In the genomic region with DNA sequence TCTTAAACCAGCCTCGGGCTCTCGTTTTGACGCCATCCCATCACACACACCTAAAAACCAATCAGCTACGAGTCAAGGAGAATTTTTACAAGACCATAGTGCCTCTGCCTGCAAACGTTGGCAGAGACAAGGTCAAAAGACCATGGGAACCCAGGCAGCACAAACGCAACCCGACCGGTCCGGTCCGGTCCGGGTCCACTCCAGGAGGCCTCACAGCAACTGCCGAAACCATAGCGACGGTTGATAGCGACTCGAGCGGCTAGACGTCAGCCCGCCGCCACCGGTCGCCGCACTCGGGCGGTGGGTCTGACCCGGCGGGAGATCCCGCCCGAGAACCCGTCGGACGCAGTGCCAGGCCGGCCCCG, we compare ENCODE assay signal across 7 mouse cellular contexts. TPM values are rescaled to one million over a fixed set of nuclear protein-coding genes. Genes with fewer than 3 reads are reported as not detected.
DNase-seq lines count a peak whose midpoint lies in the region; ATAC-seq and TF ChIP-seq lines count a peak whose summit lies in the region.

Gene BC049715 (plus strand): TSS at position 111 of the 365 bp plus-strand sequence.

- no peak for TF ChIP-seq CTCF in thymus, adult 2 months (IDR thresholded peaks at IDR 0.05; ENCODE audit: borderline replicate concordance, control insufficient read depth, extremely low read depth, insufficient read depth, low read length, poor library complexity)

- no peak; the same call in 1 of the 2 replicates for ATAC-seq in forebrain, embryonic 12.5 days (ENCODE audit: low FRiP score)
- no peak; the same call in 1 of the 2 replicates for ATAC-seq in liver, embryonic 11.5 days (replicated peaks; ENCODE audit: low FRiP score)
- 0 out of 2 replicates have a peak, but pooled peaks have one; percentile 5 for ATAC-seq in stomach, embryonic 15.5 days (ENCODE audit: insufficient read depth, low FRiP score, low read depth)

- H3K27me3 ChIP-seq in thymus, adult 2 months (ENCODE audit: control insufficient read depth, insufficient read depth, low read length), result no peaks in the 10 kb centered on the region
- H3K27me3 ChIP-seq in forebrain, embryonic 12.5 days, result peaks cover 12% of the 10 kb centered on the region; the same call in 1 of the 2 replicates
- H3K27me3 ChIP-seq in liver, embryonic 11.5 days (replicated peaks; ENCODE audit: control insufficient read depth, insufficient read depth, low read length), result no peaks in the 10 kb centered on the region
- no peaks in the 10 kb centered on the region for H3K27me3 ChIP-seq in stomach, embryonic 15.5 days (replicated peaks)

- H3K36me3 ChIP-seq in thymus, adult 2 months (ENCODE audit: control insufficient read depth, insufficient read depth, low read length), result peaks cover 22% of the 10 kb centered on the region
- H3K36me3 ChIP-seq in forebrain, embryonic 12.5 days (replicated peaks), result peaks cover 23% of the 10 kb centered on the region
- H3K36me3 ChIP-seq in liver, embryonic 11.5 days (ENCODE audit: control insufficient read depth, insufficient read depth, low read length), result peaks cover 21% of the 10 kb centered on the region
- peaks cover 18% of the 10 kb centered on the region for H3K36me3 ChIP-seq in stomach, embryonic 15.5 days

- peaks cover 14% of the 10 kb centered on the region for H3K4me1 ChIP-seq in thymus, adult 2 months (replicated peaks; ENCODE audit: control insufficient read depth, insufficient read depth, low read length)
- H3K4me1 ChIP-seq in forebrain, embryonic 12.5 days, result peaks cover 9% of the 10 kb centered on the region
- 0 out of 2 replicates have a peak, but pooled peaks cover 5% of the 10 kb centered on the region for H3K4me1 ChIP-seq in liver, embryonic 11.5 days (replicated peaks; ENCODE audit: control insufficient read depth, insufficient read depth, low read length)
- H3K4me1 ChIP-seq in stomach, embryonic 15.5 days, result no peaks in the 10 kb centered on the region

- no peak for DNase-seq in thymus, adult 2 months
- no peak for DNase-seq in thymus, postnatal 0 days (ENCODE audit: low spot score)
- no peak for DNase-seq in liver, embryonic 11.5 days (ENCODE audit: low spot score)
- no peak for DNase-seq in spleen, adult 12 weeks (ENCODE audit: low spot score)
- no peak for DNase-seq in cerebellum, adult 8-10 months

- H3K9ac ChIP-seq in forebrain, embryonic 12.5 days, result peak within 1 kb of the TSS; percentile 96
- H3K9ac ChIP-seq in liver, embryonic 11.5 days (ENCODE audit: low read depth, low read length), result peak within 1 kb of the TSS; percentile 99
- H3K9ac ChIP-seq in stomach, embryonic 15.5 days, result peak within 1 kb of the TSS; percentile 99

- no peak for TF ChIP-seq POLR2A in thymus, adult 2 months (IDR thresholded peaks at IDR 0.05; ENCODE audit: control insufficient read depth, extremely low read depth, insufficient read depth, low read length, poor library complexity)

- H3K27ac ChIP-seq in thymus, adult 2 months (ENCODE audit: control insufficient read depth, insufficient read depth, low read length), result no peak within 1 kb of the TSS
- H3K27ac ChIP-seq in forebrain, embryonic 12.5 days, result peak within 1 kb of the TSS; percentile 81
- peak within 1 kb of the TSS; percentile 85 for H3K27ac ChIP-seq in liver, embryonic 11.5 days (ENCODE audit: low read depth, low read length)
- H3K27ac ChIP-seq in stomach, embryonic 15.5 days, result peak within 1 kb of the TSS; percentile 75

- no peaks in the 10 kb centered on the region for H3K9me3 ChIP-seq in forebrain, embryonic 12.5 days
- H3K9me3 ChIP-seq in liver, embryonic 11.5 days (ENCODE audit: control insufficient read depth, low read length), result no peaks in the 10 kb centered on the region
- H3K9me3 ChIP-seq in stomach, embryonic 15.5 days, result no peaks in the 10 kb centered on the region

- peak within 1 kb of the TSS; percentile 80 for H3K4me3 ChIP-seq in thymus, adult 2 months (ENCODE audit: control insufficient read depth, insufficient read depth, low read length)
- H3K4me3 ChIP-seq in forebrain, embryonic 12.5 days (replicated peaks), result peak within 1 kb of the TSS; percentile 99
- peak within 1 kb of the TSS; percentile 100 for H3K4me3 ChIP-seq in liver, embryonic 11.5 days (ENCODE audit: low read depth, low read length)
- peak within 1 kb of the TSS; percentile 97 for H3K4me3 ChIP-seq in stomach, embryonic 15.5 days (replicated peaks)

- WGBS in thymus, adult 2 months, result under 1% methylated on average over 34 of the region's 34 CpGs
- WGBS in forebrain, embryonic 12.5 days, result under 1% methylated on average over 34 of the region's 34 CpGs
- 0% methylated on average over 34 of the region's 34 CpGs for WGBS in liver, embryonic 11.5 days
- 0% methylated on average over 34 of the region's 34 CpGs for WGBS in stomach, embryonic 15.5 days

- peak within 1 kb of the TSS; percentile 75 for H3K4me2 ChIP-seq in forebrain, embryonic 12.5 days
- peak within 1 kb of the TSS; percentile 96 for H3K4me2 ChIP-seq in liver, embryonic 11.5 days
- H3K4me2 ChIP-seq in stomach, embryonic 15.5 days, result peak within 1 kb of the TSS; percentile 64

RNA-seq across cellular contexts. Expression of gene BC049715, which starts in this region (rescaled TPM):
- 0.86 and 2.3 TPM in 2 replicates for polyA plus RNA-seq in thymus, adult 2 months (2012; rRNA removed)
- polyA plus RNA-seq in thymus, postnatal 0 days (2015; fragmentation: Nextera tagmentation; extraction: Ambion mirVana), result 2.1 and 3.0 TPM in 2 replicates
- polyA plus RNA-seq in forebrain, embryonic 12.5 days (2016; fragmentation: Nextera tagmentation; extraction: Ambion mirVana), result 1.1 and 1.9 TPM in 2 replicates
- polyA plus RNA-seq in liver, embryonic 11.5 days (2014; fragmentation: Nextera tagmentation; extraction: Ambion mirVana), result 2.3 and 2.6 TPM in 2 replicates
- polyA plus RNA-seq in stomach, embryonic 15.5 days (2015; fragmentation: Nextera tagmentation; extraction: Ambion mirVana), result 1.2 and 1.5 TPM in 2 replicates
